Mouse (Mus musculus) urinary bladder, adult 18-20 months (tissue): ENCODE results near the gene Arl8b.
A peak's percentile ranks its signal among the peaks of the same experiment; 100 is the strongest.

ENCODE experiments used
- DNase-seq, 2 experiments: peaks; one replicate each; pipeline ENCODE4 v3.0.0; 2022; ENCODE audit warnings: low spot score in 2 of 2, mixed read lengths in 2 of 2

The Arl8b gene

GRCm38 (mm10) chr6:108782526-108783183 lies at the start of gene Arl8b:
Arl8b (plus strand) TSS chr6:108783099.
- peak; percentile 91 to 96 for DNase-seq

- DNase-seq, result peak; percentile 29 to 44
Observed at GRCm38 (mm10) chr6:108735910-108736750, 46.8 kb upstream of the Arl8b start.

- DNase-seq, result peak in 1 of 2 experiments; percentile 33
Observed at GRCm38 (mm10) chr6:108738463-108739203, 44.3 kb upstream of the Arl8b start.

- DNase-seq, result no peak
Observed at GRCm38 (mm10) chr6:108740579-108740978, 42.3 kb upstream of the Arl8b start.

- no peak for DNase-seq
Observed at GRCm38 (mm10) chr6:108743730-108744129, 39.2 kb upstream of the Arl8b start.

- no peak for DNase-seq
Observed at GRCm38 (mm10) chr6:108751324-108751723, 31.6 kb upstream of the Arl8b start.

DNA sequence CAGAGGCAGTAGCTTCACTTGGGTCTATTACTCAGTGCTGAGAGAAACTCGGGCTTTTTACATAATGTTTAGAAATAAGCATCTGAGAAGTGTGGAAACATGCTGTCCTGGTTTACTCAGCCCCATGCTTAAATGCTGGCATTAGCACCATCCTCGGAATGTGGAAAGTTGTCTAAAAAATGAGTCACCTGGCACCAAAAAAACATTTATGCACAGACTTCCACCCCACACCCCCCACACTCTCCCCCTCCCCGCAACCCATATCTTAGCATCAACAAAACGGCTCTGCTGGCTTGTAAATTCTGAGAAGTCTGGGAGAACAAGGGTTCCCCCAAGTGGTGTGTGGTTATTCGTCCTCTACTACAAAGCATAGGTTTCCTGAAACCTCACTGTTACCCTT lies 30.5 kb upstream of the Arl8b start:
- DNase-seq, result no peak

GRCm38 (mm10) chr6:108753536-108753935 lies 29.4 kb upstream of the Arl8b start:
- no peak for DNase-seq

- no peak for DNase-seq
Observed at GRCm38 (mm10) chr6:108754376-108754775, 28.5 kb upstream of the Arl8b start.

DNA sequence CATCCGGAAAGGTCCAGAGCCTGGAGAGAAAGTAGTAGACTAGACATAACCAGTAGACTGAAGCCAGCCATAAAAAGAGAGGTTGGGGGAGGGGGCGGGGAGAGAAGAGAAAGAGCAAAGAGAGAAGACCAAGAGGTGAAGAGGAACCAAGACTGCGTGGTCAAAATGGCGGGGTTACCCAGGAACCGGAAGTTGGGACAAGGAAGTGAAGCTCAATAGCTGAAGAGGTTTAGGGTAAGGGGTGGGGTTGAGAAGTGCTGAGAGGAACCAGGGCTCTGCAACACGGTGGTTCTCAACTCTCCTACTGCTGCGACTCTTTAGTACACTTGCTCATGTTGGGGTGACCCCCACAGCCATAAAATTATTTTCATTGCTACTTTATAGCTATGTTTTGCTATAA lies 27.0 kb upstream of the Arl8b start:
- DNase-seq, result no peak

- DNase-seq, result no peak
Observed at GRCm38 (mm10) chr6:108758997-108759697, 23.8 kb upstream of the Arl8b start.

DNA sequence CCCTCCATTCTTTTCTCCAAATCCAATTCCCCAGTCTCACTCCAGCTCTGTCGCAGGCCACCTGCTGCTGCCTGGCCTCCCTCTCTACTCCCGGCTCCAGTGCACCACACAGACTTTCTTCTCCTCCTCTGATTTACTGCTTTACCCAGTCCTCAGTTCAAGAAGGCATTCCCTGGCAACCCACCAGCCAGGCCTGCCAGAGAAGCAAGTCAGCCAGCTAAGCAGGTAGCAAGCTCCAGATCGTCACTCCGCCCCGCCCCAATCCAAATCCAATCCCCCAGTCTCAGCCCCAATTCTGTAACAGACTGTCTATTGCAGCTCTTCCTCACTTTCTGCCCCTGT lies 23.2 kb upstream of the Arl8b start:
- DNase-seq, result no peak

GRCm38 (mm10) chr6:108770880-108771279 lies 12.0 kb upstream of the Arl8b start:
- DNase-seq, result no peak

DNA sequence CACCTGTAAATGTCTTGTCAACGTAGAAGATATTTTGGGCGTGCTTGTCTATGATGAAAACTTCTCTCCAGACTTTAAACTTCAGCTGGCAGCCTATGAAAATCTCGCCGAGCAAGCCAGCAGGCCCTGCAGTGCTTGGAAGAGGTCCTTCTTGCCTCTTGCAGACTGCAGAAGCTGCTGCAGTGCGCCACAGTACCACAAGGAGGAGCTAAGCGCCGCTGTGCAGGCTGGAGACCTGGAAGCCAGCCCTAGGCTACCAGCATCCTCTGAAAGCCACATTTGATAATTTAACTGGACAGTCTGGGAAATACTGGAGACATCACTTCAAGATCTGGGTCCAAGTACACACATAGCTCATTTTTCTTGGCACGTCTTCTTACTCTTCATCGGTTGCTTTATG lies 10.0 kb upstream of the Arl8b start:
- peak; percentile 70 to 82 for DNase-seq

GRCm38 (mm10) chr6:108773480-108773879 lies 9.4 kb upstream of the Arl8b start:
- DNase-seq, result no peak

DNA sequence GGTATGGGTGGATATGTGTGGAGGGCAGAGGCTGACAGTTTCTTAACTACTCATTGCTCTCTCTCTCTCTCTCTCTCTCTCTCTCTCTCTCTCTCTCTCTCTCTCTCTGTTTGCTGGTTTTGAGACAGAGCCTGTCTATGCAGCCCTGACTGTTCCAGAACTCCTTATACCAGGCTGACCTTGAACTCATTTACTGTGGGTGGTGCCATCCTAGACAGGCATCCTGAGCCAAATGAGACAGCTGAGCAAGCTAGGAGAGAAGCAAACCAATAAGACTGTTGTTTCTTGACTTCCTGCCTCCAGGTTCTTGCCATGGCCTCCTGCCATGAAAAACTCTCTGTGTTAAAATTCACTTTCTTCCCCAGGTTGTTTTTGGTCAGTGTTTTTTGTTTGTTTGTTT lies 6.6 kb upstream of the Arl8b start:
- DNase-seq, result no peak

DNA sequence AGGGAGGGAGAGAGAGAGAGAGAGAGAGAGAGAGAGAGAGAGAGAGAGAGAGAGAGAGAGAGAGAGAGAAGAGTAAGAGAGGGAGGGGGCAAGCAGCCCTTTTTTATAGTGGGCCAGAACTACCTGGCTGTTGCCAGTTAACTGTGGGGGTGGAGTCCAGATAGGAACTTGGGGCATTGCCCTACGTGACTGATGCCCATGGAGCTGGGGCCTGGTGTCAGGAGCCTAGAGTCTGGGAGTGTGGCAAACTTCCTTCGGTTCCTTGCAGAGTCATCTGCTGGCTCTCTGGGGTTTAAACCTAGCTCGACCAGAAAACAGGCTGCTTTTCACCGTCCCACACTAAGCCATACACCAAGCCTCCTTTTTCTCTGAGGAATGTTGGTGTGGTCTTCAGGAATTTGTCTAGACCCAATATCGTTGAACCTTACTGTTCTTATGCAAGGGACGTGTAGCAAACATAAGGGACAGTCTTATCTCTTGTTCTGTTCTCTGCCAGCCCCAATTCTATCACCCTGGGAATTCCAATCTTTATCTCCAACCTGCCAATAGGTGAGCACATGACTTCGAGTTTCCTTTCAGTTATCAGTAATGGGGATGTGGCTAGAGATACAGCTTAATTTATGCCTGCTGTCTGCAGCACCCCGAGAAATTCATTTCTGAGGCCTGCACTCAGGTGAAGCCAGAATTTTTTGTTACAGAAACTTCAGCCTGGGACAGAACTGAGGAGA lies 5.2 kb upstream of the Arl8b start:
- no peak for DNase-seq

DNA sequence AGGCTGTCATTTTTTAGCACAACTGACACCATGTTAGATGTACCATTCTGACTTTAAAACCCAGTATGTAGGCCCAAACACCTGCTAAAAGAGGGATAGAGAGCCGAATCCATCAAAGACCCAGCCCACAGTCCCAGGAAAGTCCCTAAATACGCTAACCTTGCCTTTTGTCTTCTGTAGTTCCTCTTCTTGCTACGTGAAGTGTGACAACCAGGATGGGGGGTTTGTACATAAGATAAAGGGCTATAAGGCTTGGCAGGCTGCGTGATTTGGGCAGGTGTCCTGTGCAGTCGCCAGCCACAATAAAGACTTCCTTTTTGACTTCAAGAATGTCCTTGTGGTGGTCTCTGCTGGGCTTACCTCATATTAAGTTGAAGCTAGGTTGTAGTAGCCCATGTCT lies 4.5 kb upstream of the Arl8b start:
- DNase-seq, result no peak

DNA sequence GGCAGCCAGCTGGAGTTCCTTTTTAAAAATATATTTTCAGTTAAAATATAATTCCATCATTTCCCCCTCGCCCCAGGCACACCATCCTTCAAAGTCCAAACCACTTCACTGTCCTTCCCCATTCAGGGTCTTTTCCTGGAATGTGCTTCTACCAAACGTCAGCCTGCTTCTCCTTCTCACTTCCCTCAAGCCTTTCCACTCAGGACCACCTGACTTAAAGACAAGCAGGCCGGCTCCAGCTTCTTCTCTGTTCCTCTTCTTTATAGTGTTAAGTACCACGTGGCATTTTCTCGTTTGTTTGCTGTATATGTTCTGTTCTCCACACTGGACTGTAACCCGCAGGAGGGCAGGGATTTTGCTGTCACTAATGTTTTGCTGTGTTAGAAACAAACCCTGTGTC lies 1.0 kb upstream of the Arl8b start:
- DNase-seq, result no peak

- peak; percentile 9 to 45 for DNase-seq
Observed at GRCm38 (mm10) chr6:108783184-108783881, 434 bp downstream of the Arl8b start.

- peak; percentile 26 to 66 for DNase-seq
Observed at GRCm38 (mm10) chr6:108784056-108784455, 1.2 kb downstream of the Arl8b start.
